Mouse (Mus musculus) embryonic facial prominence, embryonic 15.5 days (tissue): Measurements from ENCODE around the gene Sart1. TPM values are rescaled to one million over a fixed set of nuclear protein-coding genes. Genes with fewer than 3 reads are reported as not detected.

Source experiments
- ATAC-seq: fragments of 200-750 bp; cut with Nextera tagmentation; 2 replicates; pipeline ENCODE4 v1.8.0; 2017; ENCODE audit warnings: low read depth, moderate TSS enrichment; ENCODE audit not compliant: insufficient number of reproducible peaks, low FRiP score, low TSS enrichment
- H3K27ac ChIP-seq: fragments of 300-500 bp; sonication (generic); replicated peaks from 2 replicates; pipeline ENCODE4 v1.5.1; 2015; ENCODE audit warnings: mild to moderate bottlenecking, inconsistent platforms
- H3K27me3 ChIP-seq: fragments of 300-500 bp; sonication (generic); 2 replicates; pipeline ENCODE4 v1.6.1; 2015; ENCODE audit warnings: inconsistent platforms
- H3K36me3 ChIP-seq: fragments of 300-500 bp; sonication (generic); 2 replicates; pipeline ENCODE4 v1.6.1; 2015; ENCODE audit warnings: mild to moderate bottlenecking, inconsistent platforms
- H3K4me1 ChIP-seq: fragments of 300-500 bp; sonication (generic); 2 replicates; pipeline ENCODE4 v1.6.1; 2015; ENCODE audit warnings: inconsistent platforms
- H3K4me2 ChIP-seq: fragments of 300-500 bp; sonication (generic); replicated peaks from 2 replicates; pipeline ENCODE4 v1.6.1; 2015; ENCODE audit warnings: mild to moderate bottlenecking, inconsistent platforms
- H3K4me3 ChIP-seq: fragments of 300-500 bp; sonication (generic); replicated peaks from 2 replicates; pipeline ENCODE4 v1.5.1; 2015; ENCODE audit warnings: mild to moderate bottlenecking, inconsistent platforms
- H3K9ac ChIP-seq: fragments of 300-500 bp; sonication (generic); 2 replicates; pipeline ENCODE4 v1.6.1; 2015; ENCODE audit warnings: inconsistent platforms
- H3K9me3 ChIP-seq: fragments of 300-500 bp; sonication (generic); replicated peaks from 2 replicates; pipeline ENCODE4 v1.6.1; 2016; ENCODE audit warnings: inconsistent platforms
- WGBS: fragments of 180-500 bp; shearing (Covaris S2); methylation state at CpG from one replicate; pipeline ENCODE4 v1.1.7; 2015; 5-methylcytosine and 5-hydroxymethylcytosine counted together
- polyA plus RNA-seq: library from polyadenylated mRNA; unstranded; fragments of >200 nt; fragmentation: Nextera tagmentation; extraction: Ambion mirVana; gene quantifications from 2 replicates; pipeline ENCODE4 v1.2.1, GENCODE M21; 2015

The Sart1 gene
- polyA plus RNA-seq = 81.5 and 83.5 TPM in 2 replicates

DNA sequence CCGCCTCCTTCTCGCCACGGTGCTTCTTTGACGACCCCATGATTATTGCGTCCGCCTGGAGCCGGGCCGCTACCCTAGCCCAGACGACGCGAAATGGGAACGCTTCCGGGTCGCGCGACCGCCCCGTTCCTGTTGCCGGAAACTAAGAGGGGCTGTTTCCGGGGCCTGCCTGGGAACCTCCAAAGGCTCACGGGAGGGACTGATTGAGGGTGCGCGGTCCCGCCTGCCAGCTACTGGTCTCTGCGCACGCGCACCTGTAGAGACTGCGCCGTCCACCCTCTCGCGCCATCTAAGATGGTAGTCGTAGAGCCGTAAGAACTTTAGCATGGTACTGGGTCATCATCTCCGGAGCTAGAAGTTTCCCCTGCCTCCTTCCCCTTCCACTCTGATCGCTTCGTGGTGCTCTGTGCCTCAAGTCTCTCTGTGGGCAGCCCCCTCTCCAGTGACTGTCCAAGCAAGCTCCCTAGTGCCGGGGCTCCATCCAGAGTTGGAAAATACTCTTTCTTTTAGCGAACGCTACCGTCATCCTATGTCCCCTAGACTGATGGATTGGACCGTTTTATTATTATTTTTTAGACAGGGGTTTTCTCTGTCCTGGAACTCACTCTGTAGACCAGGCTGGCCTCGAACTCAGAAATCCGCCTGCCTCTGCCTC, at the start of gene Sart1:
TSS of gene Sart1 (minus strand) at position 116 of the 655 bp plus-strand sequence.
- ATAC-seq = peak; percentile 94
- Histone ChIP-seq H3K4me2 (peak within 1 kb of the TSS; percentile 86), H3K9ac (peak within 1 kb of the TSS; percentile 96), H3K27me3 (no peaks in the 10 kb centered on the region), H3K9me3 (no peaks in the 10 kb centered on the region), H3K27ac (peak within 1 kb of the TSS; percentile 90), H3K4me1 (peaks cover 43% of the 10 kb centered on the region), H3K36me3 (peaks cover 20% of the 10 kb centered on the region), H3K4me3 (peak within 1 kb of the TSS; percentile 100)
- WGBS = 1% methylated on average over 43 of the region's 43 CpGs

DNA sequence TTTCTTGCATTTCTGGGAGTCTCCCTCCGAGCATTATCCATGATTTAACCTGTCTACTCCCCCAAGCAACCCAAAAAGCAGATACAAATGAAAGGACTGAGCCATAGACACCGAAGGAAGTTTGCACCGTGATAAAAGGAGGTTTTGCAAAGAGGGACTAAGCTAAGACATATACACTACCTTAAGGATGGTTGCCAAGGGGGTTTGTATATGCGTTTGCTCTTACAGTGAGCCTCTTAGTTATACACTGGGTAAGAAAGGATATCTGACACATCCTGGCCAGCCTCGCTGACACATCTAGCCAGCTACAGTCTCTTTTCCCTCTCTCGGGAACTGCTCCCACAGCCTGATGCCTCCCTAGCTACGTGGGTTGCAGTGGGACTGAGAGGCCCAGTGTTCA, 45.4 kb upstream of the Sart1 start:
- WGBS = 65% methylated on average over 7 of the region's 7 CpGs
- no peak overlapping the region for H3K9ac ChIP-seq
- H3K4me3 ChIP-seq = peak overlapping the region; percentile 34; the same call in 1 of the 2 replicates

DNA sequence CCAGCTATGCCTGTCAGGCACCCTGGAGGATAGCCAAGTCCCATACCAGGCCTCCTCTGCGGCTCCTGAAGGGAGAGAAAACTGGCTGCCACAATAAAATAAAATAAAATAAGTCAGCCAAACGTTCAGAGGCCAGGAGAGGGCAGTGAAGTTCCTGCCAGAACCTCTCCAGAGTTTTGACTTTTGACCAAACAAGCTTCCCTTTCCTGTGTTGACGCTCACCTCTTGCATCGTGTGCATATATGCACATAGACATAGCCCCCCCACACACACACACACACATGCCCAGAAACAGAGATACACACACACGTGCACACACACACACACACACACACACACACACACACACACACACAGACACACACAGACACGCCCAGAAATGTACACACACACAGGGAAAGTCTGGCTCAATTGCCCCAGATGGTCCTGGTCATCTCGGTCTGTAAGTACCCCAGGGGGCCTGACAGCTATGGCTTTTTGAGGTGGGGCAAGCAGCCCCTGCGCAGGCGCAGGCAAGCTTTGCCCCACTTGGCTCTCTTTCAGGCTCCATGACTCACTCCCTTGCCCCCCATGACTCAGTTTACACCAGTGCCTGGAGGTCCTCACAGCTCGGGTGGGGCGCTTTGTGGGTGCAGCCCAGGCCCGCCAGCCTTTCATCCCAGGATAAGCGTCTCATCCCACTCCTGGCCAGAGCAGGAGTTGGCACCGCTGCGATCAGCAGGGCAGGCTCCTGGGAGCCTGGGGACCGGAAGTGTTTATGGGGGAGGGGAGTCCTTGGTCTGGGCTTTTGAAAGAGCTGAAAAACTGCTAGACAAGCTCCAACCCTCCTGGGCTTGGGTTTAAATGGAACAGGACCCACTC, 44.7 kb upstream of the Sart1 start:
- peaks cover 18% of the 10 kb centered on the region for H3K4me1 ChIP-seq
- peak; percentile 51; the same call in 1 of the 2 replicates for ATAC-seq
- H3K4me3 ChIP-seq = peak overlapping the region; percentile 34
- peak overlapping the region; percentile 82 for H3K27ac ChIP-seq
- no peaks in the 10 kb centered on the region for H3K36me3 ChIP-seq
- WGBS = 4% methylated on average over 16 of the region's 16 CpGs
- peak overlapping the region; percentile 61 for H3K4me2 ChIP-seq
- H3K9ac ChIP-seq = no peak overlapping the region
- H3K27me3 ChIP-seq = no peaks in the 10 kb centered on the region
- no peaks in the 10 kb centered on the region for H3K9me3 ChIP-seq

More for the DNA sequence above, 45.4 kb upstream of the Sart1 start:
- Histone ChIP-seq H3K9me3 (no peaks in the 10 kb centered on the region), H3K36me3 (no peaks in the 10 kb centered on the region), H3K27me3 (no peaks in the 10 kb centered on the region), H3K27ac (peak overlapping the region; percentile 82), H3K4me2 (peak overlapping the region; percentile 61), H3K4me1 (peaks cover 18% of the 10 kb centered on the region)
- ATAC-seq = no peak

DNA sequence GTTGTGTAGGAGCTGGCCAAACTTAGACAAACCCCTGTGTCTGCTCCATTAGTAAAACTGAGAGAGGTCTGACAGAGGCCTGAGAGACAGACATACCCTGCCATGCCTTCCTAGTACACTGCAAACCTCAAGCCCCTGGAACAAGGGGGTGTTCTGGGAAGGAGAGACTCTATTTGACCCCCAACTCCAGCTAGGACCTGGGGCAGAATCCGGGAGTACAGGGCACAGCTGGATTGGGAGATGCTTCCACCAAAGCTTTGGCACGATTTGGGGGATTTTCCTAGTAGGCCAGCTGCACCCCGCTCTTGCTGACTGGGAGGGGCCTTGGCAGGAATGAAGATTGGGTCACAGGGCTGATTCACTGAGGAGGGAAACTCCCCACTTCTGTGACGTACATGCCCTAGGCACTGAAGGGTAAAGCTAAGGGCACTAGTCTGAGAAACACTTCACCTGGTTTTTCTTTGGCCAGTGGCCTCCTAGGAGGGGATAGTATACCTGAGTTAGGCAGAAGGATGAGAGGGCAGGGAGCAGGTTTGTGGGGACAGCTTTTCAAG, 43.5 kb upstream of the Sart1 start:
- Histone ChIP-seq H3K9ac (no peak overlapping the region), H3K4me3 (no peak overlapping the region), H3K9me3 (no peaks in the 10 kb centered on the region), H3K4me2 (no peak overlapping the region), H3K36me3 (peaks cover 4% of the 10 kb centered on the region), H3K27ac (no peak overlapping the region), H3K4me1 (peaks cover 22% of the 10 kb centered on the region), H3K27me3 (no peaks in the 10 kb centered on the region)
- ATAC-seq = no peak
- 69% methylated on average over 4 of the region's 4 CpGs for WGBS

DNA sequence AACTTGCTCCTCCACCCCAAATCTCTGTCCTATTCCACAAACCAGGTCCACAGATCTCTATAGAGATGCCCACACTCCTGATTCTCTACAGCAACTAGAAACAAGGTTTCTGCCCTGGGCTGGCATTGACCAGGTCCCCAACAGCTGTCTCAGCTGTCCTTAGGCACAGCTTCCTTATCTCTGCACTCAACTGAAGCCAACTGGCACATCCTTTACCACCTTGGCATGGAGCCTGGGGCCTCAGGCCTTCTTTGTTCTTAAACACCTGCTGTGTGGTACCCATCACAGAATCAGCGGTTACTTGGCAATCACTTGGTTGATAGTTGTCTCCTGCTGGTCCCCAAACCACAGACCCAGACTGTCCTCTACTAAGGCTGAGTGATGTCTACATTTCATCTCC, 41.9 kb upstream of the Sart1 start:
- H3K27ac ChIP-seq = no peak overlapping the region
- H3K36me3 ChIP-seq = peaks cover 12% of the 10 kb centered on the region
- no peak for ATAC-seq
- H3K4me2 ChIP-seq = no peak overlapping the region
- no peaks in the 10 kb centered on the region for H3K27me3 ChIP-seq
- no peak overlapping the region for H3K4me3 ChIP-seq
- H3K9me3 ChIP-seq = no peaks in the 10 kb centered on the region
- 74% methylated on average over 1 of the region's 1 CpGs for WGBS
- H3K9ac ChIP-seq = no peak overlapping the region
- peaks cover 36% of the 10 kb centered on the region for H3K4me1 ChIP-seq

DNA sequence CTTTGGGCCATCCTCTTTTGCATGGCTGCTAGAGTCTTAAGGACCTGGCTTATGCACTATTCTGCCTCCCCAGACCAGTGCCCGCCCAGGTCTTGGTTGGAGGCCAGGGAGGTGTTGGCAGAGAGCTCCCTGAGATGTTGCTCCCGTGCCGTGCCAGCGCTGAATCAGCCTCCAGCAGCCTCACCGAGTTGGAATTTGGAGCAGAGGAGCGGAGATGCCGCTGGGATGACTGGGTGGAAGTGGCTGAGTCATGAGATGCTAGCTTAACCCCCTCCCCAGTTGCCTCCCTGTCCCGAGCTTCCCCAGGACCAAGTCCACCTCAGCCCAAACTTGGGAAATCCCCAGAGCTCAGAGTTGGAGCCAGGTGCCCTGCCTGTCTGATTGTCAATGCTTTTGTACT, 41.3 kb upstream of the Sart1 start:
- 61% methylated on average over 8 of the region's 8 CpGs for WGBS
- no peak for ATAC-seq
- no peak overlapping the region for H3K27ac ChIP-seq

DNA sequence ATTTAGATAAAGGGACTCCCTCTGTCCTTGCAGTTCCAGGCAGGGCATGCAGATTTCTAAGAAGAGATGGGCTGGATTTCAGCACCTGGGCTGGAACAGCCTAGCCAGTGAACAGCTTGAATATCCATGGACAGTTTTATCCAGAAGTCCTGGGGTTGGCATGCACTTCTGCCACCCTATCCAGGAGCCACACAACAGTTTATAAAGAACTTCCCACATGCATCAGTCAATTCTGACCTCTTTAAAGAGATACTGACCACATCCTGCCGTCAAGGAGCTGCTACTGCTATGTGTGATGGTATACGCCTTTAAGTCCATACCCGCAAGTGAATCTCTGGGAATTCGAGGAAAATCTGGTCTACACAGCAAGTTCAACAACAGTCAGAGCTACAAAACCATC, 40.7 kb upstream of the Sart1 start:
- WGBS = 77% methylated on average over 4 of the region's 4 CpGs
- Histone ChIP-seq H3K4me2 (no peak overlapping the region), H3K27ac (no peak overlapping the region)

More for the DNA sequence above, 41.3 kb upstream of the Sart1 start:
- Histone ChIP-seq H3K4me1 (peaks cover 36% of the 10 kb centered on the region), H3K9me3 (no peaks in the 10 kb centered on the region), H3K4me2 (no peak overlapping the region), H3K9ac (no peak overlapping the region), H3K36me3 (peaks cover 12% of the 10 kb centered on the region), H3K27me3 (no peaks in the 10 kb centered on the region), H3K4me3 (no peak overlapping the region)

DNA sequence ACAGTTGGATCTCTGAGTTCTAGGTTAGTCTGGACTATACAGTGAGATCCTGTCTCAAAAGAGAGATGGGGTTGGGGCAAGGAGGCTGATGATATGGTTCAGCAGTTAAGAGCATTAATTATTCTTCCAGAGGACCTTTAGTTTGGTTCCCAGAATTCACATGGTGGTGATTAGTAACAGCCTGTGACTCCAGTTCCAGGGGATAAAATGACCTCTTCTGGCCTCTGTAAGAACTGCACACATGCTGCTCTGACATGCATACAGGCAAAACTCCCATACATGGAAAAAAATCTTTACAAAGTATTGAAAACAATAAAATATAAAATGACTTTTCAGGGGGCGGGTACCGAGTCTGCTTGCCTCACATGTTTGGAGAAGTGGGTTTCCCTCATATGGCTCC, 39.6 kb upstream of the Sart1 start:
- no peaks in the 10 kb centered on the region for H3K9me3 ChIP-seq
- peaks cover 14% of the 10 kb centered on the region for H3K36me3 ChIP-seq
- no peak overlapping the region for H3K4me2 ChIP-seq
- 68% methylated on average over 2 of the region's 2 CpGs for WGBS
- H3K27ac ChIP-seq = no peak overlapping the region; the same call in 1 of the 2 replicates
- no peaks in the 10 kb centered on the region for H3K27me3 ChIP-seq
- no peak for ATAC-seq
- H3K9ac ChIP-seq = no peak overlapping the region
- no peak overlapping the region for H3K4me3 ChIP-seq
- H3K4me1 ChIP-seq = peaks cover 34% of the 10 kb centered on the region

More for the DNA sequence above, 40.7 kb upstream of the Sart1 start:
- Histone ChIP-seq H3K4me1 (peaks cover 36% of the 10 kb centered on the region), H3K9ac (no peak overlapping the region), H3K9me3 (no peaks in the 10 kb centered on the region), H3K36me3 (peaks cover 12% of the 10 kb centered on the region), H3K4me3 (no peak overlapping the region), H3K27me3 (no peaks in the 10 kb centered on the region)
- ATAC-seq = no peak

GRCm38 (mm10) chr19:5426640-5427290, 38.3 kb upstream of the Sart1 start:
- no peak for ATAC-seq
- Histone ChIP-seq H3K9ac (peak overlapping the region; percentile 89; the same call in 1 of the 2 replicates), H3K9me3 (no peaks in the 10 kb centered on the region), H3K4me1 (peaks cover 40% of the 10 kb centered on the region), H3K27me3 (no peaks in the 10 kb centered on the region), H3K27ac (0 out of 2 replicates have a peak overlapping the region, but pooled peaks have one; percentile 2), H3K36me3 (peaks cover 27% of the 10 kb centered on the region), H3K4me3 (peak overlapping the region; percentile 87; the same call in 1 of the 2 replicates), H3K4me2 (peak overlapping the region; percentile 75)
- 88% methylated on average over 13 of the region's 13 CpGs for WGBS

GRCm38 (mm10) chr19:5425906-5426565, 37.5 kb upstream of the Sart1 start:
- no peak for ATAC-seq
- Histone ChIP-seq H3K27ac (peak overlapping the region; percentile 87), H3K4me3 (peak overlapping the region; percentile 87), H3K4me1 (peaks cover 41% of the 10 kb centered on the region), H3K27me3 (no peaks in the 10 kb centered on the region), H3K4me2 (peak overlapping the region; percentile 75), H3K36me3 (peaks cover 33% of the 10 kb centered on the region), H3K9ac (peak overlapping the region; percentile 89), H3K9me3 (no peaks in the 10 kb centered on the region)
- WGBS = 87% methylated on average over 18 of the region's 18 CpGs
